Mouse (Mus musculus): ENCODE data around the gene Mbnl1. TPM values are rescaled to one million over a fixed set of nuclear protein-coding genes. Genes with fewer than 3 reads are reported as not detected.

Mbnl1 gene
- polyA plus RNA-seq, 1 experiment from 2014 or later: 93.2 TPM

GRCm38 (mm10) chr3:60511197-60511596 is 38.6 kb downstream of the Mbnl1 start:
- 93% methylated on average over 3 of the region's 3 CpGs for WGBS
- Histone ChIP-seq H3K9me3 (ENCODE audit: control insufficient read depth, low read length) (no peaks in the 10 kb centered on the region), H3K4me1 (ENCODE audit: control insufficient read depth in 2 of 2, insufficient read depth in 2 of 2, low read length in 2 of 2) (peaks cover 12 to 47% of the 10 kb centered on the region in 2 experiments), H3K27ac (replicated peaks in 1 of 2; ENCODE audit: control insufficient read depth in 1 of 2, insufficient read depth in 1 of 2, low read depth in 2 of 2, low read length in 2 of 2) (no peak overlapping the region), H3K9ac (ENCODE audit: low read length) (no peak overlapping the region), H3K4me3 (ENCODE audit: control insufficient read depth in 1 of 2, insufficient read depth in 1 of 2, low read depth in 1 of 2, low read length in 2 of 2) (no peak overlapping the region), H3K4me2 (ENCODE audit: low read length) (no peak overlapping the region), H3K36me3 (ENCODE audit: control insufficient read depth, insufficient read depth, low read length) (no peaks in the 10 kb centered on the region), H3K27me3 (ENCODE audit: control insufficient read depth, insufficient read depth, low read length) (no peaks in the 10 kb centered on the region)
- ATAC-seq (ENCODE audit: insufficient number of reproducible peaks, insufficient read depth, low FRiP score, low read depth): no peak

GRCm38 (mm10) chr3:60513337-60513736 is 40.7 kb downstream of the Mbnl1 start:
- Histone ChIP-seq H3K27ac (replicated peaks in 1 of 2; ENCODE audit: control insufficient read depth in 1 of 2, insufficient read depth in 1 of 2, low read depth in 2 of 2, low read length in 2 of 2) (peak overlapping the region; percentile 40 to 65; a peak in 3 of 4 replicates), H3K9me3 (ENCODE audit: control insufficient read depth, low read length) (no peaks in the 10 kb centered on the region), H3K4me1 (ENCODE audit: control insufficient read depth in 2 of 2, insufficient read depth in 2 of 2, low read length in 2 of 2) (peaks cover 19 to 51% of the 10 kb centered on the region in 2 experiments), H3K27me3 (ENCODE audit: control insufficient read depth, insufficient read depth, low read length) (no peaks in the 10 kb centered on the region), H3K4me3 (ENCODE audit: control insufficient read depth in 1 of 2, insufficient read depth in 1 of 2, low read depth in 1 of 2, low read length in 2 of 2) (no peak overlapping the region), H3K36me3 (ENCODE audit: control insufficient read depth, insufficient read depth, low read length) (no peaks in the 10 kb centered on the region), H3K9ac (ENCODE audit: low read length) (no peak overlapping the region), H3K4me2 (ENCODE audit: low read length) (no peak overlapping the region)
- 47% methylated on average over 7 of the region's 7 CpGs for WGBS
- ATAC-seq (ENCODE audit: insufficient number of reproducible peaks, insufficient read depth, low FRiP score, low read depth): no peak

GRCm38 (mm10) chr3:60513746-60514145 is 41.1 kb downstream of the Mbnl1 start:
- H3K9ac ChIP-seq (ENCODE audit: low read length): no peak overlapping the region
- H3K36me3 ChIP-seq (ENCODE audit: control insufficient read depth, insufficient read depth, low read length): no peaks in the 10 kb centered on the region
- no peak overlapping the region for H3K4me2 ChIP-seq (ENCODE audit: low read length)
- peak overlapping the region; percentile 40 to 65; a peak in 3 of 4 replicates for H3K27ac ChIP-seq (replicated peaks in 1 of 2; ENCODE audit: control insufficient read depth in 1 of 2, insufficient read depth in 1 of 2, low read depth in 2 of 2, low read length in 2 of 2)
- H3K4me3 ChIP-seq (ENCODE audit: control insufficient read depth in 1 of 2, insufficient read depth in 1 of 2, low read depth in 1 of 2, low read length in 2 of 2): no peak overlapping the region
- peaks cover 17 to 48% of the 10 kb centered on the region in 2 experiments for H3K4me1 ChIP-seq (ENCODE audit: control insufficient read depth in 2 of 2, insufficient read depth in 2 of 2, low read length in 2 of 2)
- no peaks in the 10 kb centered on the region for H3K9me3 ChIP-seq (ENCODE audit: control insufficient read depth, low read length)
- H3K27me3 ChIP-seq (ENCODE audit: control insufficient read depth, insufficient read depth, low read length): no peaks in the 10 kb centered on the region
- ATAC-seq (ENCODE audit: insufficient number of reproducible peaks, insufficient read depth, low FRiP score, low read depth): no peak
- WGBS: 15% methylated on average over 2 of the region's 2 CpGs

- H3K27ac ChIP-seq (replicated peaks in 1 of 2; ENCODE audit: control insufficient read depth in 1 of 2, insufficient read depth in 1 of 2, low read depth in 2 of 2, low read length in 2 of 2): peak overlapping the region; percentile 53 to 70; a peak in 3 of 4 replicates
- H3K27me3 ChIP-seq (ENCODE audit: control insufficient read depth, insufficient read depth, low read length): no peaks in the 10 kb centered on the region
- 0 out of 2 replicates have a peak overlapping the region, but pooled peaks have one; percentile 21 for H3K4me2 ChIP-seq (ENCODE audit: low read length)
- no peaks in the 10 kb centered on the region for H3K36me3 ChIP-seq (ENCODE audit: control insufficient read depth, insufficient read depth, low read length)
- H3K9me3 ChIP-seq (ENCODE audit: control insufficient read depth, low read length): no peaks in the 10 kb centered on the region
- H3K4me1 ChIP-seq (ENCODE audit: control insufficient read depth in 2 of 2, insufficient read depth in 2 of 2, low read length in 2 of 2): peaks cover 16 to 37% of the 10 kb centered on the region in 2 experiments
- H3K4me3 ChIP-seq (ENCODE audit: control insufficient read depth in 1 of 2, insufficient read depth in 1 of 2, low read depth in 1 of 2, low read length in 2 of 2): no peak overlapping the region
- peak; percentile 49; the same call in 1 of the 2 replicates for ATAC-seq (ENCODE audit: insufficient number of reproducible peaks, insufficient read depth, low FRiP score, low read depth)
- H3K9ac ChIP-seq (ENCODE audit: low read length): no peak overlapping the region
Observed at GRCm38 (mm10) chr3:60515430-60515829, 42.8 kb downstream of the Mbnl1 start.

- no peak overlapping the region for H3K4me3 ChIP-seq (ENCODE audit: control insufficient read depth in 1 of 2, insufficient read depth in 1 of 2, low read depth in 1 of 2, low read length in 2 of 2)
- H3K9me3 ChIP-seq (ENCODE audit: control insufficient read depth, low read length): no peaks in the 10 kb centered on the region
- H3K36me3 ChIP-seq (ENCODE audit: control insufficient read depth, insufficient read depth, low read length): no peaks in the 10 kb centered on the region
- WGBS: 32% methylated on average over 12 of the region's 12 CpGs
- no peak overlapping the region for H3K9ac ChIP-seq (ENCODE audit: low read length)
- H3K27me3 ChIP-seq (ENCODE audit: control insufficient read depth, insufficient read depth, low read length): no peaks in the 10 kb centered on the region
- peak overlapping the region; percentile 21; the same call in 1 of the 2 replicates for H3K4me2 ChIP-seq (ENCODE audit: low read length)
- ATAC-seq (ENCODE audit: insufficient number of reproducible peaks, insufficient read depth, low FRiP score, low read depth): no peak
- peaks cover 16 to 36% of the 10 kb centered on the region in 2 experiments for H3K4me1 ChIP-seq (ENCODE audit: control insufficient read depth in 2 of 2, insufficient read depth in 2 of 2, low read length in 2 of 2)
- H3K27ac ChIP-seq (replicated peaks in 1 of 2; ENCODE audit: control insufficient read depth in 1 of 2, insufficient read depth in 1 of 2, low read depth in 2 of 2, low read length in 2 of 2): peak overlapping the region; percentile 66 to 70
Observed at GRCm38 (mm10) chr3:60516054-60516674, 43.5 kb downstream of the Mbnl1 start.

GRCm38 (mm10) chr3:60517234-60517787 is 44.7 kb downstream of the Mbnl1 start:
- peak overlapping the region; percentile 11; the same call in 1 of the 2 replicates for H3K4me2 ChIP-seq (ENCODE audit: low read length)
- H3K9me3 ChIP-seq (ENCODE audit: control insufficient read depth, low read length): no peaks in the 10 kb centered on the region
- H3K27ac ChIP-seq (replicated peaks in 1 of 2; ENCODE audit: control insufficient read depth in 1 of 2, insufficient read depth in 1 of 2, low read depth in 2 of 2, low read length in 2 of 2): peak overlapping the region in 1 of 2 experiments; percentile 35; a peak in 2 of 4 replicates
- H3K27me3 ChIP-seq (ENCODE audit: control insufficient read depth, insufficient read depth, low read length): no peaks in the 10 kb centered on the region
- H3K36me3 ChIP-seq (ENCODE audit: control insufficient read depth, insufficient read depth, low read length): no peaks in the 10 kb centered on the region
- 27% methylated on average over 3 of the region's 3 CpGs for WGBS
- peaks cover 16 to 41% of the 10 kb centered on the region in 2 experiments for H3K4me1 ChIP-seq (ENCODE audit: control insufficient read depth in 2 of 2, insufficient read depth in 2 of 2, low read length in 2 of 2)
- ATAC-seq (ENCODE audit: insufficient number of reproducible peaks, insufficient read depth, low FRiP score, low read depth): no peak
- H3K4me3 ChIP-seq (ENCODE audit: control insufficient read depth in 1 of 2, insufficient read depth in 1 of 2, low read depth in 1 of 2, low read length in 2 of 2): no peak overlapping the region
- H3K9ac ChIP-seq (ENCODE audit: low read length): peak overlapping the region; percentile 6; the same call in 1 of the 2 replicates

- no peak for ATAC-seq (ENCODE audit: insufficient number of reproducible peaks, insufficient read depth, low FRiP score, low read depth)
- Histone ChIP-seq H3K27me3 (ENCODE audit: control insufficient read depth, insufficient read depth, low read length) (no peaks in the 10 kb centered on the region), H3K9ac (ENCODE audit: low read length) (no peak overlapping the region), H3K4me1 (ENCODE audit: control insufficient read depth in 2 of 2, insufficient read depth in 2 of 2, low read length in 2 of 2) (peaks cover 13 to 40% of the 10 kb centered on the region in 2 experiments), H3K4me3 (ENCODE audit: control insufficient read depth in 1 of 2, insufficient read depth in 1 of 2, low read depth in 1 of 2, low read length in 2 of 2) (no peak overlapping the region), H3K9me3 (ENCODE audit: control insufficient read depth, low read length) (no peaks in the 10 kb centered on the region), H3K4me2 (ENCODE audit: low read length) (no peak overlapping the region), H3K27ac (replicated peaks in 1 of 2; ENCODE audit: control insufficient read depth in 1 of 2, insufficient read depth in 1 of 2, low read depth in 2 of 2, low read length in 2 of 2) (no peak overlapping the region), H3K36me3 (ENCODE audit: control insufficient read depth, insufficient read depth, low read length) (no peaks in the 10 kb centered on the region)
- 73% methylated on average over 3 of the region's 3 CpGs for WGBS
Observed at GRCm38 (mm10) chr3:60519337-60519736, 46.7 kb downstream of the Mbnl1 start.

Measured in heart, embryonic 14.5 days (tissue).